Mouse (Mus musculus): ENCODE measurements around the gene Trim34a. TPM values are rescaled to one million over a fixed set of nuclear protein-coding genes. Genes with fewer than 3 reads are reported as not detected.
"Not testable (repeated sequence)": the region's sequence is repeated elsewhere in the genome, so short reads cannot be mapped to it uniquely, and the experiment has no call there.

The Trim34a gene
- 0.85 TPM in 2 replicates for polyA plus RNA-seq (2016; fragmentation: Nextera tagmentation; extraction: Ambion mirVana)

- Histone ChIP-seq H3K4me3 (peak within 1 kb of the TSS; percentile 49), H3K9me3 (no peaks in the 10 kb centered on the region), H3K36me3 (no peaks in the 10 kb centered on the region), H3K27ac (peak within 1 kb of the TSS; percentile 80), H3K27me3 (ENCODE audit: insufficient read depth, poor library complexity, severe bottlenecking) (no peaks in the 10 kb centered on the region), H3K4me1 (replicated peaks) (peaks cover 7% of the 10 kb centered on the region; the same call in 1 of the 2 replicates)
- DNase-seq (ENCODE audit: low spot score): peak; percentile 36
- 9% methylated on average over 13 of the region's 13 CpGs for WGBS
Observed at GRCm38 (mm10) chr7:104244287-104245181, at the start of gene Trim34a. Gene Trim34a, plus strand, starts transcription at chr7:104244457.

- DNase-seq (ENCODE audit: low spot score): no peak
- Histone ChIP-seq H3K4me3 (no peak within 1 kb of the TSS), H3K4me1 (replicated peaks) (no peaks in the 10 kb centered on the region), H3K9me3 (no peaks in the 10 kb centered on the region), H3K27me3 (ENCODE audit: insufficient read depth, poor library complexity, severe bottlenecking) (no peaks in the 10 kb centered on the region), H3K36me3 (no peaks in the 10 kb centered on the region), H3K27ac (no peak within 1 kb of the TSS)
- WGBS: 87% methylated on average over 6 of the region's 6 CpGs
Observed at GRCm38 (mm10) chr7:104195885-104196284, 48.4 kb upstream of the Trim34a start, which contains the start of gene Olfr649. Gene Olfr649, minus strand, starts transcription at chr7:104195985.

GRCm38 (mm10) chr7:104199822-104200221 is 44.4 kb upstream of the Trim34a start:
- Histone ChIP-seq H3K27ac (no peak overlapping the region), H3K36me3 (no peaks in the 10 kb centered on the region), H3K4me1 (replicated peaks) (no peaks in the 10 kb centered on the region), H3K27me3 (ENCODE audit: insufficient read depth, poor library complexity, severe bottlenecking) (no peaks in the 10 kb centered on the region), H3K4me3 (no peak overlapping the region), H3K9me3 (no peaks in the 10 kb centered on the region)
- WGBS: 5% methylated on average over 5 of the region's 5 CpGs
- DNase-seq (ENCODE audit: low spot score): peak; percentile 57

GRCm38 (mm10) chr7:104206197-104206596 is 38.1 kb upstream of the Trim34a start:
- DNase-seq (ENCODE audit: low spot score): no peak
- Histone ChIP-seq H3K4me1 (replicated peaks) (no peaks in the 10 kb centered on the region), H3K36me3 (no peaks in the 10 kb centered on the region), H3K27ac (no peak overlapping the region), H3K4me3 (no peak overlapping the region), H3K9me3 (no peaks in the 10 kb centered on the region), H3K27me3 (ENCODE audit: insufficient read depth, poor library complexity, severe bottlenecking) (no peaks in the 10 kb centered on the region)
- WGBS: 95% methylated on average over 7 of the region's 7 CpGs

- WGBS: 68% methylated on average over 1 of the region's 1 CpGs
- no peaks in the 10 kb centered on the region for H3K36me3 ChIP-seq
- no peaks in the 10 kb centered on the region for H3K9me3 ChIP-seq
- no peak for DNase-seq (ENCODE audit: low spot score)
- no peaks in the 10 kb centered on the region for H3K27me3 ChIP-seq (ENCODE audit: insufficient read depth, poor library complexity, severe bottlenecking)
- no peak overlapping the region for H3K27ac ChIP-seq
- H3K4me3 ChIP-seq: no peak overlapping the region
- H3K4me1 ChIP-seq (replicated peaks): peaks cover 12% of the 10 kb centered on the region; the same call in 1 of the 2 replicates
Observed at GRCm38 (mm10) chr7:104216011-104216535, 28.2 kb upstream of the Trim34a start.

GRCm38 (mm10) chr7:104217881-104218280 is 26.4 kb upstream of the Trim34a start:
- Histone ChIP-seq H3K27me3 (ENCODE audit: insufficient read depth, poor library complexity, severe bottlenecking) (no peaks in the 10 kb centered on the region), H3K27ac (no peak overlapping the region), H3K4me3 (no peak overlapping the region), H3K36me3 (no peaks in the 10 kb centered on the region), H3K4me1 (replicated peaks) (peaks cover 12% of the 10 kb centered on the region; the same call in 1 of the 2 replicates), H3K9me3 (no peaks in the 10 kb centered on the region)
- WGBS: 82% methylated on average over 2 of the region's 2 CpGs
- no peak for DNase-seq (ENCODE audit: low spot score)

GRCm38 (mm10) chr7:104218701-104219569 is 25.3 kb upstream of the Trim34a start, which contains the start of gene Trim6:
Gene Trim6, plus strand, starts transcription at chr7:104218793.
- H3K9me3 ChIP-seq: no peaks in the 10 kb centered on the region
- no peaks in the 10 kb centered on the region for H3K27me3 ChIP-seq (ENCODE audit: insufficient read depth, poor library complexity, severe bottlenecking)
- H3K4me3 ChIP-seq: peak within 1 kb of the TSS; percentile 58
- H3K27ac ChIP-seq: peak within 1 kb of the TSS; percentile 77
- peak; percentile 71 for DNase-seq (ENCODE audit: low spot score)
- peaks cover 12% of the 10 kb centered on the region; the same call in 1 of the 2 replicates for H3K4me1 ChIP-seq (replicated peaks)
- H3K36me3 ChIP-seq: no peaks in the 10 kb centered on the region
- 2% methylated on average over 37 of the region's 37 CpGs for WGBS

- peak; percentile 19 for DNase-seq (ENCODE audit: low spot score)
Observed at GRCm38 (mm10) chr7:104231203-104231602, 13.1 kb upstream of the Trim34a start.

GRCm38 (mm10) chr7:104240857-104241256 is 3.4 kb upstream of the Trim34a start:
- H3K36me3 ChIP-seq: no peaks in the 10 kb centered on the region
- peaks cover 7% of the 10 kb centered on the region; the same call in 1 of the 2 replicates for H3K4me1 ChIP-seq (replicated peaks)
- no peak overlapping the region for H3K27ac ChIP-seq
- no peaks in the 10 kb centered on the region for H3K27me3 ChIP-seq (ENCODE audit: insufficient read depth, poor library complexity, severe bottlenecking)
- DNase-seq (ENCODE audit: low spot score): no peak
- H3K9me3 ChIP-seq: no peaks in the 10 kb centered on the region
- H3K4me3 ChIP-seq: no peak overlapping the region

More at GRCm38 (mm10) chr7:104231203-104231602, 13.1 kb upstream of the Trim34a start:
- no peaks in the 10 kb centered on the region for H3K9me3 ChIP-seq
- no peaks in the 10 kb centered on the region for H3K27me3 ChIP-seq (ENCODE audit: insufficient read depth, poor library complexity, severe bottlenecking)
- H3K36me3 ChIP-seq: no peaks in the 10 kb centered on the region
- H3K4me1 ChIP-seq (replicated peaks): no peaks in the 10 kb centered on the region
- H3K27ac ChIP-seq: no peak overlapping the region
- WGBS: 32% methylated on average over 2 of the region's 2 CpGs
- H3K4me3 ChIP-seq: no peak overlapping the region

GRCm38 (mm10) chr7:104243616-104244015 is 641 bp upstream of the Trim34a start:
- H3K27me3 ChIP-seq (ENCODE audit: insufficient read depth, poor library complexity, severe bottlenecking): no peaks in the 10 kb centered on the region
- H3K27ac ChIP-seq: no peak overlapping the region
- no peaks in the 10 kb centered on the region for H3K9me3 ChIP-seq
- peaks cover 7% of the 10 kb centered on the region; the same call in 1 of the 2 replicates for H3K4me1 ChIP-seq (replicated peaks)
- no peak for DNase-seq (ENCODE audit: low spot score)
- 68% methylated on average over 1 of the region's 1 CpGs for WGBS
- no peak overlapping the region for H3K4me3 ChIP-seq
- no peaks in the 10 kb centered on the region for H3K36me3 ChIP-seq

- not testable (repeated sequence) for H3K4me1 ChIP-seq (replicated peaks); H3K27ac ChIP-seq; DNase-seq (ENCODE audit: low spot score); H3K27me3 ChIP-seq (ENCODE audit: insufficient read depth, poor library complexity, severe bottlenecking); H3K4me3 ChIP-seq; H3K36me3 ChIP-seq; H3K9me3 ChIP-seq
- 89% methylated on average over 4 of the region's 4 CpGs for WGBS
Observed at GRCm38 (mm10) chr7:104260380-104260779, 16.1 kb downstream of the Trim34a start.

GRCm38 (mm10) chr7:104265335-104265734 is 21.1 kb downstream of the Trim34a start:
- WGBS: 93% methylated on average over 5 of the region's 5 CpGs
- not testable (repeated sequence) for H3K36me3 ChIP-seq; DNase-seq (ENCODE audit: low spot score); H3K4me1 ChIP-seq (replicated peaks); H3K27me3 ChIP-seq (ENCODE audit: insufficient read depth, poor library complexity, severe bottlenecking); H3K27ac ChIP-seq; H3K4me3 ChIP-seq; H3K9me3 ChIP-seq
